Mouse (Mus musculus): ENCODE results near the gene Stx8. TPM values are rescaled to one million over a fixed set of nuclear protein-coding genes. Genes with fewer than 3 reads are reported as not detected.

The Stx8 gene
- polyA plus RNA-seq, 1 experiment from 2014 or later: 67.1 TPM

DNA sequence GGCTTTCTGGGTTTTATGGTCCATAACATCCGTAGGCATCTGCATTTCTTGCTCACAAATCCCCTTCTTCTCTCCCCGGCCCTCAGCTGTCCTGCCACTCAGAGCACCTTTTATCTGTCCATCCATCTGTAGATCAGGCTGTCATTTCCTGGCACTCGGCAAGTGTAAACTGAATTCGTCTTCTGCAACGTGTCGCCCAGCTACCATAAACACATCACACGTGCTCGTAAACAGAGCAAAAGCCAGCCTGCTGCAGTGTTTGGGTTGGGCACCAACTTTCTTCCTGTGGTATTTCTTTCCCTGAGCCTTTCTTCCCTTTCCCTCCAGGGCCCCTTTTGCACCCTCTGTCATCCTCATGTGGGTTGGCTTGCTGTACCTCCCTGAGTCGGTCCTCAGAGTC, 169.4 kb downstream of the Stx8 start:
- 71% methylated on average over 9 of the region's 9 CpGs for WGBS
- no peak overlapping the region for H3K4me2 ChIP-seq (replicated peaks)
- H3K27me3 ChIP-seq (ENCODE audit: control insufficient read depth, insufficient read depth, low read length): no peaks in the 10 kb centered on the region
- DNase-seq (ENCODE audit: low spot score) (no peak), ATAC-seq (ENCODE audit: low FRiP score) (no peak)
- no peak overlapping the region for H3K4me3 ChIP-seq (replicated peaks; ENCODE audit: low read length)
- no peak overlapping the region for H3K9ac ChIP-seq
- no peak overlapping the region for H3K27ac ChIP-seq
- no peaks in the 10 kb centered on the region for H3K36me3 ChIP-seq (replicated peaks; ENCODE audit: control insufficient read depth, insufficient read depth)
- H3K4me1 ChIP-seq (replicated peaks; ENCODE audit: control insufficient read depth, insufficient read depth, low read length): no peaks in the 10 kb centered on the region
- no peaks in the 10 kb centered on the region for H3K9me3 ChIP-seq (ENCODE audit: control insufficient read depth, low read length)

GRCm38 (mm10) chr11:68136687-68137086, 170.7 kb downstream of the Stx8 start:
- no peak for ATAC-seq (ENCODE audit: low FRiP score)
- Histone ChIP-seq H3K4me2 (replicated peaks) (no peak overlapping the region), H3K27ac (no peak overlapping the region), H3K27me3 (ENCODE audit: control insufficient read depth, insufficient read depth, low read length) (no peaks in the 10 kb centered on the region), H3K4me3 (replicated peaks; ENCODE audit: low read length) (no peak overlapping the region), H3K36me3 (replicated peaks; ENCODE audit: control insufficient read depth, insufficient read depth) (no peaks in the 10 kb centered on the region), H3K9me3 (ENCODE audit: control insufficient read depth, low read length) (no peaks in the 10 kb centered on the region), H3K9ac (no peak overlapping the region), H3K4me1 (replicated peaks; ENCODE audit: control insufficient read depth, insufficient read depth, low read length) (no peaks in the 10 kb centered on the region)
- no peak for DNase-seq (ENCODE audit: low spot score)
- 80% methylated on average over 8 of the region's 8 CpGs for WGBS

DNA sequence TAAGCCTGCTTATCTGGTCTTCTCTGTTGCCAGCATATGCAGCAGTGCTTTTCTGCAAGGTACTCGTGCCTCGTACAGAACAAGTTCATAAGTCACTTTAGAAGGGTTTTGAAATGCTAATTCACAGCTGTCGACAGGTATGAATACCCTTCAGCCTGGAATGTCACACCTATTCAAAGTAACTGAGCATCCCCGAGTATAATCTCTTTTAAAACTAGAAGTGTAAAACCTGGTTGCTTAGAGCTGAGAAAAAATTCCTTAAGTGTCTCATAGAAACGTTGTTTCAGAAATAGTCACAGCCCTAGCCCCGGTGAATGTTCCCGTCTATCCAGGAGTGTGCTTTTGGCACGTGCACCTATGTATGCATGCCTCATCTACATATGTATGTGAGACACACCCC, 176.3 kb downstream of the Stx8 start:
- H3K27ac ChIP-seq: no peak overlapping the region
- WGBS: 35% methylated on average over 8 of the region's 8 CpGs
- ATAC-seq (ENCODE audit: low FRiP score) (no peak), DNase-seq (ENCODE audit: low spot score) (no peak)
- H3K9me3 ChIP-seq (ENCODE audit: control insufficient read depth, low read length): no peaks in the 10 kb centered on the region
- H3K27me3 ChIP-seq (ENCODE audit: control insufficient read depth, insufficient read depth, low read length): no peaks in the 10 kb centered on the region
- H3K4me2 ChIP-seq (replicated peaks): no peak overlapping the region
- H3K36me3 ChIP-seq (replicated peaks; ENCODE audit: control insufficient read depth, insufficient read depth): no peaks in the 10 kb centered on the region
- H3K4me1 ChIP-seq (replicated peaks; ENCODE audit: control insufficient read depth, insufficient read depth, low read length): peaks cover 37% of the 10 kb centered on the region
- no peak overlapping the region for H3K9ac ChIP-seq
- no peak overlapping the region for H3K4me3 ChIP-seq (replicated peaks; ENCODE audit: low read length)

GRCm38 (mm10) chr11:68144235-68145065, 178.5 kb downstream of the Stx8 start:
- Histone ChIP-seq H3K27me3 (ENCODE audit: control insufficient read depth, insufficient read depth, low read length) (no peaks in the 10 kb centered on the region), H3K4me3 (replicated peaks; ENCODE audit: low read length) (no peak overlapping the region), H3K27ac (peak overlapping the region; percentile 65), H3K9ac (peak overlapping the region; percentile 20; the same call in 1 of the 2 replicates), H3K36me3 (replicated peaks; ENCODE audit: control insufficient read depth, insufficient read depth) (no peaks in the 10 kb centered on the region), H3K4me1 (replicated peaks; ENCODE audit: control insufficient read depth, insufficient read depth, low read length) (peaks cover 41% of the 10 kb centered on the region), H3K4me2 (replicated peaks) (peak overlapping the region; percentile 22; the same call in 1 of the 2 replicates), H3K9me3 (ENCODE audit: control insufficient read depth, low read length) (no peaks in the 10 kb centered on the region)
- DNase-seq (ENCODE audit: low spot score): no peak
- no peak for ATAC-seq (ENCODE audit: low FRiP score)
- 19% methylated on average over 13 of the region's 13 CpGs for WGBS

DNA sequence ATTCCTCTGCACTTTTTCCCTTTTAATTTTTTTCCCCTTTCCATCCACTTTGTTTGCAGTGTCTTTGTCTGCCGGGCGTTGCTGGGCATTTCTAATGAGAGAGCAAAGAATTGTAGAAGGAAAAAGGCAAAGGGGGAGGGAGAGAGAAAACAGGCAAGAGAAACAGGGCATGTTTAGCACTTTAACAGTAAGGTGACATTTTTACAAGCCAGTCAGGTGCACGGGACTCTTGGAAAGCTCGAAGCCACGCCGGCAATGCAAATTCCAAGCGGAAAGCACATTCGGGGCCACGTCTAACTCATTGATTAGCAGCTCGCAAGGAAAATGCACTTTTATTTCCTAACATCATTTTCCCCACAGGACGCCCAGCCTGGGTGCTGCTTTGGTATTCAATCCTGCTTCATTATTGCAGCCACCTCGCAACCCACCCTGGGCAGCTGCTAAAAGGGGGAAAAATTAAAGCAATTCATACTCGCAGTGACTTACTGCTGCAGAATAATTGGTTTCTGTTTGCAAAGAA, 179.1 kb downstream of the Stx8 start:
- DNase-seq (ENCODE audit: low spot score): peak; percentile 59
- H3K4me2 ChIP-seq (replicated peaks): peak overlapping the region; percentile 22
- no peaks in the 10 kb centered on the region for H3K27me3 ChIP-seq (ENCODE audit: control insufficient read depth, insufficient read depth, low read length)
- H3K36me3 ChIP-seq (replicated peaks; ENCODE audit: control insufficient read depth, insufficient read depth): no peaks in the 10 kb centered on the region
- H3K27ac ChIP-seq: peak overlapping the region; percentile 65
- peak; percentile 47; the same call in 1 of the 2 replicates for ATAC-seq (ENCODE audit: low FRiP score)
- H3K4me1 ChIP-seq (replicated peaks; ENCODE audit: control insufficient read depth, insufficient read depth, low read length): peaks cover 45% of the 10 kb centered on the region
- 6% methylated on average over 13 of the region's 13 CpGs for WGBS
- H3K9ac ChIP-seq: peak overlapping the region; percentile 20
- no peak overlapping the region for H3K4me3 ChIP-seq (replicated peaks; ENCODE audit: low read length)
- no peaks in the 10 kb centered on the region for H3K9me3 ChIP-seq (ENCODE audit: control insufficient read depth, low read length)

DNA sequence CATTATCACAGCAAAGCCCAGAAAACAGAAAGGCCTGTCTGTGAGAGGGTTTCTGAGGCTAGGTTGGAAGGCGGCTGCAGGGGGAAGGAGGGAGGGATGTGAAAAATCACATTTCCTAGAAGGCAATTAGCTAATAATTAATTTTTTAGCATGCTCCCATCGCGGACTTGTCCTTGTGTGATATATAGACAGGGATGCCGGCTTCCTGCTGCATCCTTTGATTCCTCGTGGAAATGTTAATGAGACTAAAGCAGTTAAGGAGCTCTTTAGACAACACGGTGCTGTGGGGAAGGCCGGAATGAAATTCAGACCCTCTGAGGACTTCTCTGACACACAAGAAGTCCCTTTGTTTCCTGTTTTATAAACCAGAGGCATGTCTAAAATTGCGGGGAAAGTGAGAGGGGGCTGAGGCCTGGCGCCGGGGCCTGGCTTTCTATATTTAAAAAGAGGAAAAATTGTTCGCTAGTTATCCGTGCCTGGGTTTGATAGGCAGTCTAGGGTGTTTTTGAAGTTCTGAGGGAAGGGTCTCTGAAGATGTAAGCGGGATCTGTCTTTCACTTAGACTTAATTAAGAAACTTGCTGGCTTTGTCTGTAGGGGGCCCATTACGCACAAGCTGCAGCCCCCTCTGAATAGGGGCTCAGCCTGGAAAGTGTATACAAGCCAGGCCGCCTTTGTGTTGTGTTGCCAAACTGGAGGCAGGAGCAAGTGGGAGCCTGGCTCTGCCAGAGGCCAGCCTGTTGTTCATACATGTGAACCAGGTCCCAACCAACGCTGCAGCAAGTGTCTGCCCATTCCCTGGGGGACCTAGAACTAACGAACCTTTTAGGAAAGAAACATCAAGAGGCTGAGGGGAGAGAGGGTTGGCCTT, 179.8 kb downstream of the Stx8 start:
- H3K4me2 ChIP-seq (replicated peaks): peak overlapping the region; percentile 22; the same call in 1 of the 2 replicates
- no peaks in the 10 kb centered on the region for H3K9me3 ChIP-seq (ENCODE audit: control insufficient read depth, low read length)
- H3K36me3 ChIP-seq (replicated peaks; ENCODE audit: control insufficient read depth, insufficient read depth): no peaks in the 10 kb centered on the region
- peak; percentile 45 for DNase-seq (ENCODE audit: low spot score)
- WGBS: 10% methylated on average over 17 of the region's 17 CpGs
- peak overlapping the region; percentile 10 for H3K9ac ChIP-seq
- no peak overlapping the region for H3K4me3 ChIP-seq (replicated peaks; ENCODE audit: low read length)
- peak overlapping the region; percentile 65 for H3K27ac ChIP-seq
- ATAC-seq (ENCODE audit: low FRiP score): peak; percentile 58; the same call in 1 of the 2 replicates
- H3K27me3 ChIP-seq (ENCODE audit: control insufficient read depth, insufficient read depth, low read length): no peaks in the 10 kb centered on the region
- H3K4me1 ChIP-seq (replicated peaks; ENCODE audit: control insufficient read depth, insufficient read depth, low read length): peaks cover 49% of the 10 kb centered on the region

DNA sequence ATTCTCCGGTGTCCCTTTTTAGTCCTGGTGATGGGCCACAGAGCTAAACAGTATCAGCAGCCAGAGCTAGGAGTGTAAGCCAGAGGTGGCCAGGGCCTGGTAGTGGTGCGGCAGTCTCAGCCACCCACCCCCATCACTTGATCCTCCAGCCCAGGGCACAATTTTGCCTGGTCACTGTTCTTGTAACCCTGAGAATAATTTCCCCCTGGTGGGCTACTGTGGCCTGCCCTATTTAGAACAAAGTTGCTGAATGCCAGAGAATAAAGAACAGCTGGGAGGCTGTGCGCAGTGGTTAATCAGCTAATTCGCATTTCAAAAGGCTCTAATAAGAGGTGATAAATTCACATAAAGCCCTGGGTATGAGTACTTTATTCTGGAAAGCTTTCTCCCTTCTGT, 180.5 kb downstream of the Stx8 start:
- Histone ChIP-seq H3K4me2 (replicated peaks) (no peak overlapping the region), H3K27me3 (ENCODE audit: control insufficient read depth, insufficient read depth, low read length) (no peaks in the 10 kb centered on the region), H3K4me3 (replicated peaks; ENCODE audit: low read length) (no peak overlapping the region), H3K36me3 (replicated peaks; ENCODE audit: control insufficient read depth, insufficient read depth) (no peaks in the 10 kb centered on the region), H3K9ac (no peak overlapping the region), H3K9me3 (ENCODE audit: control insufficient read depth, low read length) (no peaks in the 10 kb centered on the region), H3K4me1 (replicated peaks; ENCODE audit: control insufficient read depth, insufficient read depth, low read length) (peaks cover 54% of the 10 kb centered on the region), H3K27ac (peak overlapping the region; percentile 65)
- 16% methylated on average over 4 of the region's 4 CpGs for WGBS
- DNase-seq (ENCODE audit: low spot score) (no peak), ATAC-seq (ENCODE audit: low FRiP score) (peak; percentile 9; the same call in 1 of the 2 replicates)

- peaks cover 31% of the 10 kb centered on the region for H3K4me1 ChIP-seq (replicated peaks; ENCODE audit: control insufficient read depth, insufficient read depth, low read length)
These were observed 184.9 kb downstream of the Stx8 start for GRCm38 (mm10) chr11:68150938-68151337.

DNA sequence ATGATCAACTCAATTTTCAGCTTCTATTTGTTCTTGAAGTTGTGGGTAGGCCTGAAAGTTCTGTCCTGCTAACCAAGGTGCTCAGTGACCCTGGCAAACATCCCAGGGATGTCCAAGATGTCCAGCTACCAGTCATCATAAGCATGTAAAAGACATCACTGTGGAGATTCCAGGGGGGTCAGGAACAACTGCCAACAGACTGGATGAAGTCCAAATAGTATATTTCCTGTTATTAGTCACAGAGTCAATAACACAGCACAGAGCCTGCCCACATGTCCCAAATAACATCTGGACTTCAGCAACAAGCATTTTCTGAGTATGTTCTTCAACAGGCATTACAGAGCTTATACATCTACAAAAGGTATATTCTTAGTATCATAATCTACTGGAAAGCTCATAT, 189.8 kb downstream of the Stx8 start:
- no peak overlapping the region for H3K4me3 ChIP-seq (replicated peaks; ENCODE audit: low read length)
- H3K4me2 ChIP-seq (replicated peaks): no peak overlapping the region
- DNase-seq (ENCODE audit: low spot score) (no peak), ATAC-seq (ENCODE audit: low FRiP score) (no peak)
- H3K36me3 ChIP-seq (replicated peaks; ENCODE audit: control insufficient read depth, insufficient read depth): no peaks in the 10 kb centered on the region
- no peaks in the 10 kb centered on the region for H3K27me3 ChIP-seq (ENCODE audit: control insufficient read depth, insufficient read depth, low read length)
- H3K9me3 ChIP-seq (ENCODE audit: control insufficient read depth, low read length): no peaks in the 10 kb centered on the region
- H3K9ac ChIP-seq: no peak overlapping the region
- H3K4me1 ChIP-seq (replicated peaks; ENCODE audit: control insufficient read depth, insufficient read depth, low read length): peaks cover 11% of the 10 kb centered on the region; the same call in 1 of the 2 replicates
- H3K27ac ChIP-seq: no peak overlapping the region

More at GRCm38 (mm10) chr11:68150938-68151337, 184.9 kb downstream of the Stx8 start:
- Histone ChIP-seq H3K27me3 (ENCODE audit: control insufficient read depth, insufficient read depth, low read length) (no peaks in the 10 kb centered on the region), H3K4me3 (replicated peaks; ENCODE audit: low read length) (no peak overlapping the region), H3K36me3 (replicated peaks; ENCODE audit: control insufficient read depth, insufficient read depth) (no peaks in the 10 kb centered on the region), H3K9ac (no peak overlapping the region), H3K27ac (peak overlapping the region; percentile 49), H3K4me2 (replicated peaks) (no peak overlapping the region), H3K9me3 (ENCODE audit: control insufficient read depth, low read length) (no peaks in the 10 kb centered on the region)
- WGBS: 19% methylated on average over 2 of the region's 2 CpGs
- ATAC-seq (ENCODE audit: low FRiP score): peak; percentile 70; the same call in 1 of the 2 replicates
- DNase-seq (ENCODE audit: low spot score): no peak

All from hindbrain, embryonic 14.5 days (tissue).